Mouse (Mus musculus): ENCODE measurements around the gene Nlrp1a. TPM values are rescaled to one million over a fixed set of nuclear protein-coding genes. Genes with fewer than 3 reads are reported as not detected.

Nlrp1a gene
- polyA plus RNA-seq (2011; ENCODE audit: insufficient read depth, insufficient read length, low read depth, missing spikeins): not detected in 2 replicates

- Histone ChIP-seq H3K4me1 (ENCODE audit: control insufficient read depth, insufficient read depth, low read length) (no peaks in the 10 kb centered on the region), H3K9ac (ENCODE audit: low read depth, poor library complexity, severe bottlenecking) (no peak within 1 kb of the TSS), H3K4me3 (ENCODE audit: low read depth, low read length) (no peak within 1 kb of the TSS), H3K9me3 (replicated peaks; ENCODE audit: control insufficient read depth, insufficient read depth, low read length, poor library complexity, severe bottlenecking) (no peaks in the 10 kb centered on the region), H3K27me3 (ENCODE audit: control insufficient read depth, insufficient read depth, low read length, poor library complexity, severe bottlenecking) (no peaks in the 10 kb centered on the region), H3K36me3 (ENCODE audit: control insufficient read depth, insufficient read depth, low read length, poor library complexity, severe bottlenecking) (no peaks in the 10 kb centered on the region), H3K27ac (ENCODE audit: insufficient read depth, low read length) (no peak within 1 kb of the TSS)
- TF ChIP-seq POLR2A (IDR thresholded peaks at IDR 0.05; ENCODE audit: insufficient read depth, low read length) (no peak), EP300 (IDR thresholded peaks at IDR 0.05; ENCODE audit: insufficient read depth, low read depth, low read length) (no peak), CTCF (IDR thresholded peaks at IDR 0.05; ENCODE audit: low read depth, low read length) (no peak)
These were observed at the start of gene Nlrp1a for GRCm38 (mm10) chr11:71144661-71145060. Gene Nlrp1a (minus strand): TSS chr11:71144704.

- H3K27ac ChIP-seq (ENCODE audit: insufficient read depth, low read length): no peak overlapping the region
- H3K9me3 ChIP-seq (replicated peaks; ENCODE audit: control insufficient read depth, insufficient read depth, low read length, poor library complexity, severe bottlenecking): no peaks in the 10 kb centered on the region
- no peak for TF ChIP-seq EP300 (IDR thresholded peaks at IDR 0.05; ENCODE audit: insufficient read depth, low read depth, low read length)
- no peak for TF ChIP-seq POLR2A (IDR thresholded peaks at IDR 0.05; ENCODE audit: insufficient read depth, low read length)
- no peak for TF ChIP-seq CTCF (IDR thresholded peaks at IDR 0.05; ENCODE audit: low read depth, low read length)
- H3K27me3 ChIP-seq (ENCODE audit: control insufficient read depth, insufficient read depth, low read length, poor library complexity, severe bottlenecking): no peaks in the 10 kb centered on the region
- H3K36me3 ChIP-seq (ENCODE audit: control insufficient read depth, insufficient read depth, low read length, poor library complexity, severe bottlenecking): no peaks in the 10 kb centered on the region
- no peak overlapping the region for H3K9ac ChIP-seq (ENCODE audit: low read depth, poor library complexity, severe bottlenecking)
- no peaks in the 10 kb centered on the region for H3K4me1 ChIP-seq (ENCODE audit: control insufficient read depth, insufficient read depth, low read length)
- H3K4me3 ChIP-seq (ENCODE audit: low read depth, low read length): no peak overlapping the region
These were observed 25.1 kb upstream of the Nlrp1a start for GRCm38 (mm10) chr11:71169633-71170032.

- Histone ChIP-seq H3K36me3 (ENCODE audit: control insufficient read depth, insufficient read depth, low read length, poor library complexity, severe bottlenecking) (no peaks in the 10 kb centered on the region), H3K27me3 (ENCODE audit: control insufficient read depth, insufficient read depth, low read length, poor library complexity, severe bottlenecking) (no peaks in the 10 kb centered on the region)
- TF ChIP-seq EP300 (IDR thresholded peaks at IDR 0.05; ENCODE audit: insufficient read depth, low read depth, low read length): no peak
- TF ChIP-seq CTCF (IDR thresholded peaks at IDR 0.05; ENCODE audit: low read depth, low read length): no peak
- TF ChIP-seq POLR2A (IDR thresholded peaks at IDR 0.05; ENCODE audit: insufficient read depth, low read length): no peak
These were observed 19.6 kb upstream of the Nlrp1a start for GRCm38 (mm10) chr11:71164139-71164538.

DNA sequence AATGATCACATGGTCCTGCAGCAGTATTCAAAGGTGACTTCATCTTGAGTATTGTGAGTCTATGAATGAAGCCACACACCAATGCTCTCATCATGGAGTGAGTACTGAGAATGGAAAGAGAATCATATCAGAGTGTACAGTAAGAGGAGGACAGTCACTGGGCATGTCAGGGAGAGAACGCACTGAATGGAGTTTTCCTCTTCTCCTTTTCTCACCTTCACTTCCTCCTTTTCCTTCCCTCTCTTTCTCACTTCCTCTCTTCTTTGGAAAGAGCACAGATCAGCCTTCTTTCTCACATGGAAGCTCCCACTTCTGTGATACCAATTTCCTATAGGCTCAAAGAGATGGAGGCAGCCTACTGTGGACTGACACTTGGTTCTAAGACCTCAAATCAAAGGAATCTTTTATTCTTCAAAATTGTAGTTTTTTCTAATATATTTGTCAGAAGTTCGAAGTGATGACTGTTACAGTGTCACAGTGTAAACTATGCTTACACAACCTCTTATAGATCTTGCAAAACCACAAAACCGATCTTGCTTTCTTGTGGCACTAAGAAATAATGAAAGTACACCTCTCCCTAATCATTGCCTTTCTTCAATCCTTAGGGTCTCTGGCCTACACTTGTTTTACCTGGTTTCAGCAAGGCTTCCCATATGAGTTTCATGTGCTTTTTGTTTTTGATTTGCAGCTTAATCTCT, 15.1 kb upstream of the Nlrp1a start:
- H3K9ac ChIP-seq (ENCODE audit: low read depth, poor library complexity, severe bottlenecking): no peak overlapping the region
- no peak overlapping the region for H3K27ac ChIP-seq (ENCODE audit: insufficient read depth, low read length)
- no peaks in the 10 kb centered on the region for H3K9me3 ChIP-seq (replicated peaks; ENCODE audit: control insufficient read depth, insufficient read depth, low read length, poor library complexity, severe bottlenecking)
- no peaks in the 10 kb centered on the region for H3K4me1 ChIP-seq (ENCODE audit: control insufficient read depth, insufficient read depth, low read length)
- H3K27me3 ChIP-seq (ENCODE audit: control insufficient read depth, insufficient read depth, low read length, poor library complexity, severe bottlenecking): no peaks in the 10 kb centered on the region
- TF ChIP-seq POLR2A (IDR thresholded peaks at IDR 0.05; ENCODE audit: insufficient read depth, low read length): no peak
- no peak for TF ChIP-seq CTCF (IDR thresholded peaks at IDR 0.05; ENCODE audit: low read depth, low read length)
- TF ChIP-seq EP300 (IDR thresholded peaks at IDR 0.05; ENCODE audit: insufficient read depth, low read depth, low read length): no peak
- no peaks in the 10 kb centered on the region for H3K36me3 ChIP-seq (ENCODE audit: control insufficient read depth, insufficient read depth, low read length, poor library complexity, severe bottlenecking)
- H3K4me3 ChIP-seq (ENCODE audit: low read depth, low read length): no peak overlapping the region

More at GRCm38 (mm10) chr11:71164139-71164538, 19.6 kb upstream of the Nlrp1a start:
- Histone ChIP-seq H3K4me1 (ENCODE audit: control insufficient read depth, insufficient read depth, low read length) (no peaks in the 10 kb centered on the region), H3K9ac (ENCODE audit: low read depth, poor library complexity, severe bottlenecking) (no peak overlapping the region), H3K27ac (ENCODE audit: insufficient read depth, low read length) (no peak overlapping the region), H3K4me3 (ENCODE audit: low read depth, low read length) (no peak overlapping the region), H3K9me3 (replicated peaks; ENCODE audit: control insufficient read depth, insufficient read depth, low read length, poor library complexity, severe bottlenecking) (no peaks in the 10 kb centered on the region)

GRCm38 (mm10) chr11:71155272-71155671, 10.8 kb upstream of the Nlrp1a start:
- Histone ChIP-seq H3K9me3 (replicated peaks; ENCODE audit: control insufficient read depth, insufficient read depth, low read length, poor library complexity, severe bottlenecking) (no peaks in the 10 kb centered on the region), H3K9ac (ENCODE audit: low read depth, poor library complexity, severe bottlenecking) (no peak overlapping the region), H3K27me3 (ENCODE audit: control insufficient read depth, insufficient read depth, low read length, poor library complexity, severe bottlenecking) (no peaks in the 10 kb centered on the region), H3K27ac (ENCODE audit: insufficient read depth, low read length) (no peak overlapping the region), H3K4me3 (ENCODE audit: low read depth, low read length) (no peak overlapping the region), H3K4me1 (ENCODE audit: control insufficient read depth, insufficient read depth, low read length) (no peaks in the 10 kb centered on the region), H3K36me3 (ENCODE audit: control insufficient read depth, insufficient read depth, low read length, poor library complexity, severe bottlenecking) (no peaks in the 10 kb centered on the region)
- TF ChIP-seq CTCF (IDR thresholded peaks at IDR 0.05; ENCODE audit: low read depth, low read length): no peak
- no peak for TF ChIP-seq EP300 (IDR thresholded peaks at IDR 0.05; ENCODE audit: insufficient read depth, low read depth, low read length)
- no peak for TF ChIP-seq POLR2A (IDR thresholded peaks at IDR 0.05; ENCODE audit: insufficient read depth, low read length)

- TF ChIP-seq CTCF (IDR thresholded peaks at IDR 0.05; ENCODE audit: low read depth, low read length) (no peak), EP300 (IDR thresholded peaks at IDR 0.05; ENCODE audit: insufficient read depth, low read depth, low read length) (no peak), POLR2A (IDR thresholded peaks at IDR 0.05; ENCODE audit: insufficient read depth, low read length) (no peak)
- no peak overlapping the region for H3K9ac ChIP-seq (ENCODE audit: low read depth, poor library complexity, severe bottlenecking)
- no peaks in the 10 kb centered on the region for H3K27me3 ChIP-seq (ENCODE audit: control insufficient read depth, insufficient read depth, low read length, poor library complexity, severe bottlenecking)
- H3K4me1 ChIP-seq (ENCODE audit: control insufficient read depth, insufficient read depth, low read length): no peaks in the 10 kb centered on the region
- H3K36me3 ChIP-seq (ENCODE audit: control insufficient read depth, insufficient read depth, low read length, poor library complexity, severe bottlenecking): no peaks in the 10 kb centered on the region
- no peak overlapping the region for H3K4me3 ChIP-seq (ENCODE audit: low read depth, low read length)
- H3K9me3 ChIP-seq (replicated peaks; ENCODE audit: control insufficient read depth, insufficient read depth, low read length, poor library complexity, severe bottlenecking): no peaks in the 10 kb centered on the region
- H3K27ac ChIP-seq (ENCODE audit: insufficient read depth, low read length): no peak overlapping the region
These were observed 2.5 kb downstream of the Nlrp1a start for GRCm38 (mm10) chr11:71142031-71142430.
